Mouse (Mus musculus): Measurements from ENCODE around the gene Dand5.

DNA sequence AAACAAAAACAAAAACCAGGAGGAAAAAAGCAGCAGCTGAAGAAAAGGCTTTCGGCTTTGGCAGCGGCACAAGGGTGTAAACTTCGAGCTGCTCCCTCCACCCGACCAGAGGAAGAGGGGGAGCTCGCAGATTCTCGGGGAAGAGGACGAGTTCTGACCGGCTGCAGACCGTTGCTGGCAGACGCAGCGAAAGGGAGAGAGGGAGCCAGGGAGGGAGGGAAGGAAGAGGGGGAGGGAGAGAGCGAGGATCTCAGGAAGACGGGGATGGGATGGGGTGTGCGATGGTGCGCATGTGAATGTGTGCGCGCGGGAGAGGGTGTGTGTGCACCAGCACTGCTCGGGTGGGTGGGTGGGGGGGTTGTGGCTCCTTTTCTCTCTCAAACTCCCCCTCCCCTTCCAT lies 48.8 kb downstream of the Dand5 start:
- TF ChIP-seq CTCF (IDR thresholded peaks at IDR 0.05; ENCODE audit: borderline replicate concordance, control insufficient read depth, extremely low read depth, insufficient read depth, low read length, poor library complexity) (no peak), POLR2A (IDR thresholded peaks at IDR 0.05; ENCODE audit: control insufficient read depth, extremely low read depth, insufficient read depth, low read length, poor library complexity) (no peak)
